Mouse (Mus musculus) embryo, embryonic 10 days (tissue): ENCODE data around the gene Sema4g.
A peak's percentile ranks its signal among the peaks of the same experiment; 100 is the strongest.

Source experiments
- DNase-seq: peaks from one replicate; pipeline ENCODE4 v3.0.0-alpha.2; 2015; ENCODE audit warnings: low spot score

Sema4g gene

GRCm38 (mm10) chr19:45003740-45004516, 15.0 kb downstream of the Sema4g start:
- no peak for DNase-seq

GRCm38 (mm10) chr19:45005444-45005843, 16.5 kb downstream of the Sema4g start, which contains the start of gene Twnk:
Gene Twnk, plus strand, starts transcription at chr19:45005663.
- DNase-seq, result peak; percentile 53

- DNase-seq, result peak; percentile 93
These were observed 17.2 kb downstream of the Sema4g start, which contains the start of gene Mrpl43 for GRCm38 (mm10) chr19:45005957-45006712. Gene Mrpl43, minus strand, starts transcription at chr19:45006442.

- no peak for DNase-seq
These were observed 18.1 kb downstream of the Sema4g start for GRCm38 (mm10) chr19:45007021-45007420.

- no peak for DNase-seq
These were observed 18.7 kb downstream of the Sema4g start for GRCm38 (mm10) chr19:45007425-45008191.

GRCm38 (mm10) chr19:45010646-45011045, 21.7 kb downstream of the Sema4g start:
- DNase-seq, result no peak

GRCm38 (mm10) chr19:45012219-45012618, 23.3 kb downstream of the Sema4g start:
- DNase-seq, result no peak

- DNase-seq, result peak; percentile 63
These were observed 23.7 kb downstream of the Sema4g start for GRCm38 (mm10) chr19:45012636-45013035.

GRCm38 (mm10) chr19:45013581-45014225, 24.8 kb downstream of the Sema4g start:
- no peak for DNase-seq

GRCm38 (mm10) chr19:45014335-45014971, 25.6 kb downstream of the Sema4g start, which contains the start of gene Lzts2:
Gene Lzts2, plus strand, starts transcription at chr19:45014414.
- DNase-seq, result peak; percentile 52

- DNase-seq, result no peak
These were observed 26.1 kb downstream of the Sema4g start for GRCm38 (mm10) chr19:45014981-45015402.

- peak; percentile 65 for DNase-seq
These were observed 26.8 kb downstream of the Sema4g start for GRCm38 (mm10) chr19:45015518-45016281.

- DNase-seq, result peak; percentile 79
These were observed 27.7 kb downstream of the Sema4g start for GRCm38 (mm10) chr19:45016341-45017215.

GRCm38 (mm10) chr19:45017216-45017771, 28.4 kb downstream of the Sema4g start:
- peak; percentile 89 for DNase-seq

GRCm38 (mm10) chr19:45017909-45018308, 29.0 kb downstream of the Sema4g start:
- peak; percentile 71 for DNase-seq

GRCm38 (mm10) chr19:45018351-45018831, 29.5 kb downstream of the Sema4g start:
- DNase-seq, result peak; percentile 52

GRCm38 (mm10) chr19:45020348-45020747, 31.4 kb downstream of the Sema4g start:
- DNase-seq, result no peak

GRCm38 (mm10) chr19:45021362-45021761, 32.5 kb downstream of the Sema4g start:
- no peak for DNase-seq

GRCm38 (mm10) chr19:45023993-45024392, 35.1 kb downstream of the Sema4g start:
- no peak for DNase-seq
